Mouse (Mus musculus): Measurements from ENCODE around the gene Tcf7.

DNA sequence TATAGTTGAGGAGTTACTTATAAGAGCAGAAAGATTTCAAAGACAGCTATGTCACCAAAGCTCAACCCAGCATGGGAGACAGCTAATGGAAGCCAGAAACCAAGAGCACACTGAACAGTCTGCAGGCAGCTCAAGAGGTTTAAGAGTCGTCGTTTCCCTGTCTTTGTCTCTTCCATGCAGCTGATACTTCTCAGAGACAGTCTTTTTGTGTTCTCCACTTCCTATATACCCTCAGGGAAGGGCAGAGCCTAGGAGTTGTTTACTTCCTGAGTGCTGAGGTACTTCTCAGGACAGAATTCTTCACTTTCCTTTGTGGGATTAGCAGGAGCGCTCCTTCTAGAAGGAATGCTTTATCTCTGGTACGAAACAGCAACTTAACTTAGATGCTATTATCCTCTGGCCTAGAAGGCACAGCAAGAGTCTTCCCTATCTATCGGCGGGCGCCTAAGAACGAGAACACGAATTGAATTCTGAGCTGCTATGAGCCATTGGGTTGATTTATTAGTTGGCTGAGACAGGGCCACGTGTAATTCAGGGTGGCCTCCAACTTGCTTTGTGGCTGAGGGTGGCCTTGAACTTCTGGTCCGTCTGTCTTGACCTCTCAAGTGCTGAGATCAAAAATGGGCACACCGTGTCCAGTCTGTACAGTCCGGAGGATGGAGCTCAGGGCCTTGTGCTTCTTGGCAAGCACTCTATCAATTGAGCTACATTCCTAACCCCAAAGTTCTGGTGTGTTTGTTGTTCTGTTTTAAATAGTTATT is 55.2 kb downstream of the Tcf7 start:
- TF ChIP-seq GATA1 (IDR thresholded peaks at IDR 0.05; ENCODE audit: borderline replicate concordance, low read length) (no peak), FLI1 (IDR thresholded peaks at IDR 0.05; ENCODE audit: low read length) (no peak)

All from megakaryocyte, embryonic 14.5 days (primary cell).